Mouse (Mus musculus): ENCODE data around the gene Slc6a12. TPM values are rescaled to one million over a fixed set of nuclear protein-coding genes. Genes with fewer than 3 reads are reported as not detected.

The Slc6a12 gene
- polyA plus RNA-seq, 1 experiment from 2014 or later, result 1.1 TPM

Small RNA genes lying within 50 kb of the gene (microRNA-seq; reads per million reads assigned to microRNA genes)
- gene Gm24855, result not detected

Other genes with a start within 250 kb of the Slc6a12 start
- 9.9 and 10.7 TPM in 2 replicates for gene Mical3, start 212.1 kb upstream of the Slc6a12 start, polyA plus RNA-seq (2015; fragmentation: Nextera tagmentation; extraction: Ambion mirVana)
- gene Pex26, start 159.4 kb upstream of the Slc6a12 start, polyA plus RNA-seq (2015; fragmentation: Nextera tagmentation; extraction: Ambion mirVana), result 2.9 and 3.3 TPM in 2 replicates
- gene Tuba8, start 132.4 kb upstream of the Slc6a12 start, polyA plus RNA-seq (2015; fragmentation: Nextera tagmentation; extraction: Ambion mirVana), result 6.7 and 7.7 TPM in 2 replicates
- 6.3 and 7.1 TPM in 2 replicates for gene Usp18, start 97.2 kb upstream of the Slc6a12 start, polyA plus RNA-seq (2015; fragmentation: Nextera tagmentation; extraction: Ambion mirVana)
- 18.6 and 21.2 TPM in 2 replicates for gene Slc6a13, start 42.8 kb upstream of the Slc6a12 start, polyA plus RNA-seq (2015; fragmentation: Nextera tagmentation; extraction: Ambion mirVana)
- gene Iqsec3, start 130.6 kb downstream of the Slc6a12 start, polyA plus RNA-seq (2015; fragmentation: Nextera tagmentation; extraction: Ambion mirVana), result not detected in 2 replicates